Mouse (Mus musculus): ENCODE results near the gene Evi2a. TPM values are rescaled to one million over a fixed set of nuclear protein-coding genes. Genes with fewer than 3 reads are reported as not detected.

Evi2a gene
- polyA plus RNA-seq (2016; fragmentation: Nextera tagmentation; extraction: Ambion mirVana): 3.0 and 4.3 TPM in 2 replicates

DNA sequence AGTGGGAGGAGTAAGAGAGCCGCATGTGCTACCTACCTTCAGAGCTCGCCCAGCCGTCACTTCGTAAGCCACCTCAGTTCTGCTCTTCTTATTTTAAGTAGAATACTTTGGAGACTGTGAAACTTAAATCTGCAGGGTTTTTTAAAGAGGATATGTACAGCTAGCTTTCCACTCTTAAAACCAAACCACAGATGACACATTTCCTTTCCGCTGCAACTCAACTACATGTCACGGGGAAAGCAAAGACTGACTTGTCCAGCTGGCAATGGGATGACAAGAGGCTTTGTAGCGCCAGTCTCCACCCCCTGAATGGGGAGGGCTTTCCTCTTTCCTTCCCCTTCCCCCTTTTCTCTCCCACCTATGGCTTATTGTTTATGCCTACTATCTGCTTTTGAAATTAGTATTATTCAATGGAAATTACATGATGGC, at the start of gene Evi2a, which contains the start of gene Evi2:
Gene Evi2a, minus strand, starts transcription at position 277 of the 429 bp plus-strand sequence.
Gene Evi2, minus strand, starts transcription at position 257 of the 429 bp plus-strand sequence.
- Histone ChIP-seq H3K4me2 (replicated peaks) (no peak within 1 kb of the TSS), H3K27me3 (replicated peaks) (no peaks in the 10 kb centered on the region), H3K9me3 (no peaks in the 10 kb centered on the region), H3K4me3 (no peak within 1 kb of the TSS), H3K27ac (no peak within 1 kb of the TSS), H3K9ac (no peak within 1 kb of the TSS), H3K4me1 (no peaks in the 10 kb centered on the region), H3K36me3 (peaks cover 2% of the 10 kb centered on the region; the same call in 1 of the 2 replicates)
- WGBS: 89% methylated on average over 7 of the region's 7 CpGs
- no peak for ATAC-seq (ENCODE audit: low FRiP score, low read depth)

GRCm38 (mm10) chr11:79577741-79578140, 47.3 kb upstream of the Evi2a start:
- Histone ChIP-seq H3K27ac (no peak overlapping the region), H3K4me3 (no peak overlapping the region), H3K4me2 (replicated peaks) (no peak overlapping the region), H3K36me3 (peaks cover 36% of the 10 kb centered on the region), H3K9ac (no peak overlapping the region), H3K4me1 (no peaks in the 10 kb centered on the region), H3K27me3 (replicated peaks) (no peaks in the 10 kb centered on the region), H3K9me3 (no peaks in the 10 kb centered on the region)
- 57% methylated on average over 5 of the region's 5 CpGs for WGBS
- ATAC-seq (ENCODE audit: low FRiP score, low read depth): no peak

- WGBS: 93% methylated on average over 14 of the region's 14 CpGs
- no peak for ATAC-seq (ENCODE audit: low FRiP score, low read depth)
- H3K4me3 ChIP-seq: no peak overlapping the region
- no peak overlapping the region for H3K4me2 ChIP-seq (replicated peaks)
- no peak overlapping the region for H3K9ac ChIP-seq
- H3K27me3 ChIP-seq (replicated peaks): no peaks in the 10 kb centered on the region
- no peaks in the 10 kb centered on the region for H3K9me3 ChIP-seq
- no peaks in the 10 kb centered on the region for H3K4me1 ChIP-seq
- peaks cover 50% of the 10 kb centered on the region for H3K36me3 ChIP-seq
- no peak overlapping the region for H3K27ac ChIP-seq
These were observed 45.1 kb upstream of the Evi2a start for GRCm38 (mm10) chr11:79575383-79576073.

DNA sequence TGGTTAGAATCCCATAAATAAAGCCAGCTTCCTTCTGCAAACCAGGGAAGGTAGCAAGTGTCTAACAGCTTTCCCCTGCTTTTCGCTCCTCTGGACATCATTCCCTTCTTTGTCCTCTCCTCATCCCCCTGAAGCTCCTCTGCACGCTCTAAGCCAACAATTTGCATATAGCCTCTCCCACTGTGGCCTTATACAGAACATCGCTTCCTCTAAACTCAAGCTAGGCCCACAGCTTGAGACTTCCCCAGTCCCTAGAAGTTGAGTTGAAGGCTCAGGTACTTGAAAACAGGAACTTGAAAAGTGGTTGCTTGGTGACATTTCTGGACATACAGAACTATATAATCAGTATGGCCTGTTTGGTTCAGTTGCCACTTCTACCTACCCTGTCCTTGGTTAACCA, 43.4 kb upstream of the Evi2a start:
- ATAC-seq (ENCODE audit: low FRiP score, low read depth): no peak
- Histone ChIP-seq H3K27ac (no peak overlapping the region), H3K27me3 (replicated peaks) (no peaks in the 10 kb centered on the region), H3K4me2 (replicated peaks) (no peak overlapping the region), H3K4me3 (no peak overlapping the region), H3K36me3 (peaks cover 60% of the 10 kb centered on the region), H3K9me3 (no peaks in the 10 kb centered on the region), H3K9ac (no peak overlapping the region), H3K4me1 (no peaks in the 10 kb centered on the region)
- 88% methylated on average over 3 of the region's 3 CpGs for WGBS

- Histone ChIP-seq H3K27me3 (replicated peaks) (no peaks in the 10 kb centered on the region), H3K4me2 (replicated peaks) (no peak overlapping the region), H3K4me3 (no peak overlapping the region), H3K9me3 (no peaks in the 10 kb centered on the region), H3K4me1 (no peaks in the 10 kb centered on the region), H3K36me3 (peaks cover 76% of the 10 kb centered on the region), H3K9ac (no peak overlapping the region), H3K27ac (no peak overlapping the region)
- no peak for ATAC-seq (ENCODE audit: low FRiP score, low read depth)
- 87% methylated on average over 2 of the region's 2 CpGs for WGBS
These were observed 39.9 kb upstream of the Evi2a start for GRCm38 (mm10) chr11:79570319-79570718.

- no peak overlapping the region for H3K27ac ChIP-seq
- H3K27me3 ChIP-seq (replicated peaks): no peaks in the 10 kb centered on the region
- no peaks in the 10 kb centered on the region for H3K4me1 ChIP-seq
- no peak overlapping the region for H3K9ac ChIP-seq
- WGBS: 92% methylated on average over 11 of the region's 11 CpGs
- no peak overlapping the region for H3K4me2 ChIP-seq (replicated peaks)
- peaks cover 69% of the 10 kb centered on the region for H3K36me3 ChIP-seq
- ATAC-seq (ENCODE audit: low FRiP score, low read depth): no peak
- H3K9me3 ChIP-seq: no peaks in the 10 kb centered on the region
- H3K4me3 ChIP-seq: no peak overlapping the region
These were observed 37.9 kb upstream of the Evi2a start for GRCm38 (mm10) chr11:79568197-79568911.

- 76% methylated on average over 1 of the region's 1 CpGs for WGBS
These were observed 36.5 kb upstream of the Evi2a start for GRCm38 (mm10) chr11:79566947-79567346.

GRCm38 (mm10) chr11:79563493-79563892, 33.1 kb upstream of the Evi2a start:
- Histone ChIP-seq H3K27ac (no peak overlapping the region), H3K36me3 (peaks cover 71% of the 10 kb centered on the region), H3K4me3 (no peak overlapping the region), H3K4me2 (replicated peaks) (no peak overlapping the region), H3K27me3 (replicated peaks) (no peaks in the 10 kb centered on the region), H3K9me3 (no peaks in the 10 kb centered on the region), H3K9ac (no peak overlapping the region), H3K4me1 (no peaks in the 10 kb centered on the region)
- 92% methylated on average over 7 of the region's 7 CpGs for WGBS
- ATAC-seq (ENCODE audit: low FRiP score, low read depth): no peak

More at GRCm38 (mm10) chr11:79566947-79567346, 36.5 kb upstream of the Evi2a start:
- no peaks in the 10 kb centered on the region for H3K4me1 ChIP-seq
- no peaks in the 10 kb centered on the region for H3K9me3 ChIP-seq
- H3K4me3 ChIP-seq: no peak overlapping the region
- H3K27ac ChIP-seq: no peak overlapping the region
- peaks cover 80% of the 10 kb centered on the region for H3K36me3 ChIP-seq
- no peak overlapping the region for H3K9ac ChIP-seq
- no peaks in the 10 kb centered on the region for H3K27me3 ChIP-seq (replicated peaks)
- ATAC-seq (ENCODE audit: low FRiP score, low read depth): no peak
- no peak overlapping the region for H3K4me2 ChIP-seq (replicated peaks)

DNA sequence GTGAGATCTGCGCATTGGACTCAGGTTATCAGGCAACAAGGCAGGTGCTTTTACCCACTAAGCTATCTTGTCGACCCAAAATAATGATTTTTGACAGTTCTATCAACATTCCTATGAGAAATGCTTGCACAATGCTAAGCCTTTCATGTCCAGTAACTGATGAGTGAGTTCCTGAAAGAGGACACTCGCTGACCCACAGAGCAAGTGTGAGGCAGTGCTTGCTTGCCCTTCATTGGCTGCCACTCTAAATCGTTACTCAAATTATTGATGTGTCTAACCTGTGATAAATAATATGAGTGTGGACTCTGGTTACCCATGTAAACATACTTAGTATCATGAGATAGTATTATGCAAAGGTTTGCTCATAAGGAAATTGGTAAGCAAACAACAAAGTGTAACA, 30.1 kb upstream of the Evi2a start:
- ATAC-seq (ENCODE audit: low FRiP score, low read depth): no peak
- no peak overlapping the region for H3K4me2 ChIP-seq (replicated peaks)
- no peak overlapping the region for H3K4me3 ChIP-seq
- H3K9ac ChIP-seq: no peak overlapping the region
- H3K4me1 ChIP-seq: no peaks in the 10 kb centered on the region
- 93% methylated on average over 4 of the region's 4 CpGs for whole genome bisulfite sequencing
- peaks cover 64% of the 10 kb centered on the region for H3K36me3 ChIP-seq
- no peak overlapping the region for H3K27ac ChIP-seq
- no peaks in the 10 kb centered on the region for H3K27me3 ChIP-seq (replicated peaks)
- H3K9me3 ChIP-seq: no peaks in the 10 kb centered on the region

- Histone ChIP-seq H3K9ac (no peak overlapping the region), H3K9me3 (no peaks in the 10 kb centered on the region), H3K4me3 (no peak overlapping the region), H3K27me3 (replicated peaks) (no peaks in the 10 kb centered on the region), H3K4me2 (replicated peaks) (no peak overlapping the region), H3K27ac (no peak overlapping the region), H3K36me3 (peaks cover 74% of the 10 kb centered on the region), H3K4me1 (no peaks in the 10 kb centered on the region)
- no peak for ATAC-seq (ENCODE audit: low FRiP score, low read depth)
- 93% methylated on average over 1 of the region's 1 CpGs for WGBS
These were observed 22.2 kb upstream of the Evi2a start for GRCm38 (mm10) chr11:79552622-79553021.

DNA sequence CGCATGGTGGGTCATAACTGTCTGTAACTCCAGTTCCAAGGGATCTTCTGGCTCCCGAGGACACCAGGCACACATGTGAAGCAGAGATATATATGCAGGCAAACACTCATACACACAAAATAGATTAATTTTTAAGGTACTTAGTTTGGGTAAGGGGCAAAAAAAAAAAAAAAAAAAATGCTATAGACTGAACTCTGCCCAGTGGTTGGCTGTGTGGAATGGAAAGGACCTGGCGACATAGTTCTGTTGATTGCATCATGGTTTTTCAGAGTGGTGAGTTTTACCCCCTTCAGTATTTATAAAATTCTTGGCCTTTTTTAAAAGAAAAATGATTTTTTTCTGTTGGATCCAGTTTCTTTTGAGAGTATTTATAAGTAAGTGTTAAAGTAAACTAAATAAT, 5.9 kb upstream of the Evi2a start:
- H3K36me3 ChIP-seq: peaks cover 15% of the 10 kb centered on the region
- no peak overlapping the region for H3K27ac ChIP-seq
- H3K4me1 ChIP-seq: no peaks in the 10 kb centered on the region
- ATAC-seq (ENCODE audit: low FRiP score, low read depth): no peak
- WGBS: 95% methylated on average over 3 of the region's 3 CpGs
- H3K9me3 ChIP-seq: no peaks in the 10 kb centered on the region
- no peaks in the 10 kb centered on the region for H3K27me3 ChIP-seq (replicated peaks)
- no peak overlapping the region for H3K4me3 ChIP-seq
- H3K9ac ChIP-seq: no peak overlapping the region
- H3K4me2 ChIP-seq (replicated peaks): no peak overlapping the region

GRCm38 (mm10) chr11:79535554-79535953, 5.1 kb upstream of the Evi2a start:
- H3K4me1 ChIP-seq: no peaks in the 10 kb centered on the region
- no peak overlapping the region for H3K4me2 ChIP-seq (replicated peaks)
- WGBS: 89% methylated on average over 4 of the region's 4 CpGs
- H3K4me3 ChIP-seq: no peak overlapping the region
- H3K27me3 ChIP-seq (replicated peaks): no peaks in the 10 kb centered on the region
- no peak overlapping the region for H3K27ac ChIP-seq
- no peaks in the 10 kb centered on the region for H3K9me3 ChIP-seq
- peaks cover 11% of the 10 kb centered on the region; the same call in 1 of the 2 replicates for H3K36me3 ChIP-seq
- ATAC-seq (ENCODE audit: low FRiP score, low read depth): no peak
- no peak overlapping the region for H3K9ac ChIP-seq
